Mouse (Mus musculus) thymus, adult 2 months (tissue): Measurements from ENCODE around the gene Usp20. TPM values are rescaled to one million over a fixed set of nuclear protein-coding genes. Genes with fewer than 3 reads are reported as not detected.

Experiments
- DNase-seq: peaks from one replicate; pipeline ENCODE4 v3.0.0; 2021
- H3K27ac ChIP-seq: fragments of 200-500 bp; 2 replicates; pipeline ENCODE4 v1.5.1; 2012; ENCODE audit warnings: low read length, control low read depth; ENCODE audit not compliant: control insufficient read depth, insufficient read depth
- H3K27me3 ChIP-seq: fragments of 200-500 bp; 2 replicates; pipeline ENCODE4 v1.6.1; 2012; ENCODE audit warnings: mild to moderate bottlenecking, low read length, moderate library complexity, mixed read lengths; ENCODE audit not compliant: control insufficient read depth, insufficient read depth
- H3K36me3 ChIP-seq: fragments of 200-500 bp; 2 replicates; pipeline ENCODE4 v1.6.1; 2012; ENCODE audit warnings: mild to moderate bottlenecking, low read length, moderate library complexity; ENCODE audit not compliant: control insufficient read depth, insufficient read depth
- H3K4me1 ChIP-seq: fragments of 200-500 bp; replicated peaks from 2 replicates; pipeline ENCODE4 v1.6.1; 2012; ENCODE audit warnings: low read length; ENCODE audit not compliant: control insufficient read depth, insufficient read depth
- H3K4me3 ChIP-seq: fragments of 200-500 bp; 2 replicates; pipeline ENCODE4 v1.5.1; 2012; ENCODE audit warnings: mild to moderate bottlenecking, low read length, control low read depth, moderate library complexity; ENCODE audit not compliant: control insufficient read depth, insufficient read depth
- CTCF ChIP-seq: fragments of 200-500 bp; IDR thresholded peaks from 2 replicates; pipeline ENCODE4 v1.5.1; 2012; ENCODE audit warnings: mild to moderate bottlenecking, control low read depth, low read length, moderate library complexity, borderline replicate concordance; ENCODE audit not compliant: control insufficient read depth, poor library complexity, insufficient read depth; ENCODE audit errors: extremely low read depth
- POLR2A ChIP-seq: fragments of 200-500 bp; IDR thresholded peaks from 2 replicates; pipeline ENCODE4 v1.6.1; 2012; ENCODE audit warnings: mild to moderate bottlenecking, low read length, control low read depth, moderate library complexity; ENCODE audit not compliant: control insufficient read depth, poor library complexity, insufficient read depth; ENCODE audit errors: extremely low read depth
- WGBS: fragments of 180-500 bp; shearing (Covaris S2); methylation state at CpG from one replicate; pipeline ENCODE4 v1.1.7; 2018; 5-methylcytosine and 5-hydroxymethylcytosine counted together
- polyA plus RNA-seq: library from polyadenylated mRNA; depleted of rRNA; stranded (reverse); fragments of >200 nt; gene quantifications from 2 replicates; pipeline ENCODE4 v1.2.3, GENCODE M21; 2012

Usp20 gene
- polyA plus RNA-seq, 1 experiment = 24.9 TPM

DNA sequence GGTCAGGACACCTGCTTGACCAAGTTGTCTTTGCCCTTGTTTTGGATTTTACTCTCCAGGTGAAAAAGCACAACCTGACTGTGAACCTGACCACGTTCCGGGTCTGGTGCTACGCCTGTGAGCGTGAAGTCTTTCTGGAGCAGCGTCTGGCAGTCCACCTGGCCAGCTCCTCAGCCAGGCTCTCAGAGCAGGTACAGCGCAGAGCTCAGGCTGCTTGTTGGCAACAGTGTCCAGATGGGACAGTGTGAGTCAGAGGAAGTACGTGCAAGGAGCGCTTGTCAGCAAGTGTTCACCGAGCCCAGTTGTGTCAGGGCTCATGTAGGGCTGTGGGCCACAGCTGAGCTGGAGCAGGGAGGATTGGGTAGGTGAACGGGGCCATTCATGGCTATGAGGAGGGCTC, 20.8 kb downstream of the Usp20 start:
- H3K27me3 ChIP-seq = no peaks in the 10 kb centered on the region
- WGBS = 97% methylated on average over 10 of the region's 10 CpGs
- no peaks in the 10 kb centered on the region for H3K36me3 ChIP-seq
- H3K4me3 ChIP-seq = no peak overlapping the region
- no peak overlapping the region for H3K27ac ChIP-seq
- no peak for DNase-seq
- no peak for TF ChIP-seq POLR2A
- no peak for TF ChIP-seq CTCF
- H3K4me1 ChIP-seq = no peaks in the 10 kb centered on the region

DNA sequence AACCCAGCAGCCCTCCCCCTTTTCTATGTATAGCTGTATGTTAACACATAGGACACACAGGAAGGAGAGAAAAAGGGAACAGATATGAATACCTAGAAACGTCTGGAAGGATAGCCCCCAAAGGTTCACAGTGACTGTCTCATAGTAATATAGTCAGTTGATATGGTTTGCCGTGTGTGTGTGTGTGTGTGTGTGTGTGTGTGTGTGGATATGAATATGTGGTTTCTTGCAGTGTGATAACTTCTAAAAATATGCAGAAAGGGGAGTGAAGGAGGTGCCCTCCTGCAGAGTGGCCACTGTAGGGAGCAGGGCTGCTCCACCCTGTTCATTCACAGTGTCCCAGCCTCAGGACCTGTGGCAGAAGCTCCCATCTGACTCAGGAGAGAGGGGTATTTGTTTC, 23.4 kb downstream of the Usp20 start:
- Histone ChIP-seq H3K4me3 (no peak overlapping the region), H3K27ac (no peak overlapping the region), H3K27me3 (no peaks in the 10 kb centered on the region), H3K4me1 (no peaks in the 10 kb centered on the region), H3K36me3 (no peaks in the 10 kb centered on the region)
- WGBS = 61% methylated on average over 2 of the region's 2 CpGs
- TF ChIP-seq CTCF = no peak
- no peak for TF ChIP-seq POLR2A
- DNase-seq = no peak

DNA sequence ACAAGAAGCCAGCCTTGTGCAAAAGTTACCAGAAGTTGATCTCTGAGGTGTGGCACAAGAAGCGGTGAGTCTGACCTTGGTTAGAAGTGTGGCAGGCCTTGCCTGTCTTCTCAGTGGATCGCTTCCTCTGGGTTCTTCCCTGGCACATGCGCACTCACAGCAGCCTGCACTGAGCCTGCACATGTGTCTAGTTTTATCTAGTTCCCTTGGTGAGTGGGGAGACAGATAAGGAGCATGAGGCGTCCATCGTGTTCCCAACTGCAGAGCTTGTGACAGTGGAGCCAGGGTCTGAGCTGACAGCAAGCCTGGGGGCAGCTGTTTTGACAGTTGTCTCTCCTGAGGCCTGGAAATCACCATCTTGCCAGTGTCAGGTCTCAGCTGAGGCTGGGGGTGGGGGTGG, 24.4 kb downstream of the Usp20 start:
- H3K4me1 ChIP-seq = no peaks in the 10 kb centered on the region

DNA sequence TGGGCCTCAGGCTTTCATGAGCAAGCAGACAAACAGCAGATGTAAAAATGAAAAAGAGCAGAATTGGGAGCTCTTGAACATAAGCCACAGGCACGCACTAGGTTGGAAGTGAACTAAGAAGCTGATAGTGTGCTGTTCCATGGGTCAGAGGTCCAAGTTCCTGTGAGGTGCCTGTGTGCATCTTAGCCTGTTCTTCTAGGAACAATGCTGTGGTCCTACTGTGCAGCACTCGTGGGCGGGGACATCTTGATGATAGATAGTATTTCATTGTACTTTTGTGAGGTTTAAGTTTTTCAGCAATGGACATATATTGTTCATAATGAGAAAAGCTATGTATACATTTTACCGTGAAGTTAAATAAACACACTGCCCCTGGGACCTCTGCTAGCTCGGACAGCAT, 25.1 kb downstream of the Usp20 start:
- Histone ChIP-seq H3K36me3 (no peaks in the 10 kb centered on the region), H3K27me3 (no peaks in the 10 kb centered on the region), H3K4me3 (no peak overlapping the region), H3K27ac (no peak overlapping the region), H3K4me1 (no peaks in the 10 kb centered on the region)
- no peak for DNase-seq
- 94% methylated on average over 5 of the region's 5 CpGs for WGBS
- TF ChIP-seq POLR2A (no peak), CTCF (no peak)

More for the DNA sequence above, 24.4 kb downstream of the Usp20 start:
- no peak for TF ChIP-seq POLR2A
- no peak for TF ChIP-seq CTCF
- Histone ChIP-seq H3K4me3 (no peak overlapping the region), H3K27ac (no peak overlapping the region), H3K36me3 (no peaks in the 10 kb centered on the region), H3K27me3 (no peaks in the 10 kb centered on the region)
- DNase-seq = peak; percentile 24
- 58% methylated on average over 5 of the region's 5 CpGs for WGBS

DNA sequence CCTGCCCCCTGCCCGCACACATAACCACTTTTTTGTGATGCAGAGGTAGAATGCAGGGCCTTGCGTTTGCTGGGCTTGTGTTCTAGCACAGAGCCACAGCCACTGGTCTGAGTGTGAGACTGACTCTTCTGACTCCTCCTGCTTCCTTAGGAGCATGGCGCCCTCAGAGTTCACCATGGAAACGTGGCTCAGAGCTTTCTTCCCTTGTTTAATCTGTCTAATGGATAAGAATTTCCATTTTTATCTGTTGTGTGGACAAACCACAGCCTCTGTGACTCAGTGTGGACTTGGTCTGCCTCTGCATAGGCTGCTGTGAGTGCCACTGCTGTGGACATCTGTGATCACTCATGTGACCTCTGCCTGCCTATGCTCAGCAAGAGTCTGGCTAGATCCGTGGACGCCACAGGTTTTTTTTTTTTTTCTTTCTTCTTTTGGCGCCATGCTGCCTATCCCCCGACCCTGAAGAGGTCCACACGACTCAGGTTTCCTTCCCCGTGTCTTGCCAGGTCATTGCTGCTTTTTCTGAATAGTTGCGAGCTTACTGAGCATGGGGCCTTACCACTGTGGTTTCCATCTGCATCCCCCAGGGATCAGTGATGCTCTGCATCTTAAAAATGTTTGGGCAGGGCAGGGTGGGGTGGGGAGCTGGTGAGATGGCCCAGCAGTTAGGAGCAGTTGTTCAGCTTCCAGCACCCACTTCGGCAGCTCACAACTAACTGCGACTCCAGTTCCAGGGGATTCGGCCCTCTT, 31.5 kb downstream of the Usp20 start:
- Histone ChIP-seq H3K27me3 (no peaks in the 10 kb centered on the region), H3K27ac (no peak overlapping the region), H3K36me3 (no peaks in the 10 kb centered on the region), H3K4me1 (no peaks in the 10 kb centered on the region), H3K4me3 (no peak overlapping the region)
- TF ChIP-seq POLR2A (no peak), CTCF (no peak)
- no peak for DNase-seq
- 91% methylated on average over 14 of the region's 14 CpGs for WGBS

DNA sequence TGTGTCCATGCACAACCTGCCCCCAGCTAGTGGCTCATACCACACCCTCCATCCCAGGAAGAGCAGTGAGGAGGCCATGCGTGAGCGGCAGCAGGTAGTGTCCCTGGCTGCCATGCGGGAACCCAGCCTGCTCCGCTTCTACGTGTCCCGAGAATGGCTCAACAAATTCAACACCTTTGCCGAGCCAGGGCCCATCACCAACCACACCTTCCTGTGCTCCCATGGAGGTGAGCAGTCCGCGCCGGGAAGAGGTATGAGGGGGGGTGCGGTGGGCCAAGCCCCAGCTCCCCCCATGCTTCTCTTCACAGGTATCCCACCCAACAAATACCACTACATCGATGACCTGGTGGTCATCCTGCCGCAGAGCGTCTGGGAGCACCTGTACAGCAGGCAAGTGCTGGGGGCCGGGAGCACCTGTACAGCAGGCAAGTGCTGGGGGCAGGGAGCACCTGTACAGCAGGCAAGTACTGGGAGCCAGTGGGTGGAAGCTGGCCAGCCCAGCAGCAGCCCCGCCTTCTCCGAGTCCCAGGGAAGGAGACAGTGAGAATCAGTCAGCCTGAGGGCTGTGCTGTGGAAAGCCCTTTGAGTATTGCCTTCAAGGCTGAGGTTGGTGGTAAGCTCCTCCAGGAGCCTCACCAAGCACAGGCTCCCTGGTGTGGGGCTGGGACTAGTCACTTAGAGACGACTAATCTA, 35.7 kb downstream of the Usp20 start:
- H3K4me1 ChIP-seq = no peaks in the 10 kb centered on the region
- no peaks in the 10 kb centered on the region for H3K27me3 ChIP-seq
- no peaks in the 10 kb centered on the region for H3K36me3 ChIP-seq
- H3K27ac ChIP-seq = no peak overlapping the region
- no peak for DNase-seq
- TF ChIP-seq CTCF (no peak), POLR2A (no peak)
- 98% methylated on average over 18 of the region's 18 CpGs for WGBS
- H3K4me3 ChIP-seq = no peak overlapping the region

DNA sequence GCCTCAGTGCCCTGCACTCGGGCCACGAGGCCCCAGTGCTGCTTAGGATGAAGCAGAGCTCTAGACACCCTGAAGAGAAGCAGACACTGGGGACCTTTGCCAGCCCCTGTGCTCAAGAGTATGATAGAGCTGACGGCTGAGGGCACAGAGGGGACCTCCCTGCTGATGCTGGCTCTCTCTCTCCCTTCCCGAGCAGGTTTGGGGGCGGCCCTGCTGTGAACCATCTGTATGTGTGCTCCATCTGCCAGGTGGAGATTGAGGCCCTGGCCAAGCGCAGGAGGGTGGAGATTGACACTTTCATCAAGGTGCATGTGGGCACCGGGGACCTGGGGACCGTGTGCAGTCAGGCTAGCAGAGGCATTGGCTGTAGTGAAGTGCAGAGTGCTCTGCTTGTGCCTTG, 36.4 kb downstream of the Usp20 start:
- Histone ChIP-seq H3K27me3 (no peaks in the 10 kb centered on the region), H3K4me1 (no peaks in the 10 kb centered on the region), H3K4me3 (no peak overlapping the region), H3K27ac (no peak overlapping the region), H3K36me3 (no peaks in the 10 kb centered on the region)
- WGBS = 94% methylated on average over 8 of the region's 8 CpGs
- TF ChIP-seq POLR2A (no peak), CTCF (no peak)
- no peak for DNase-seq
